Mouse (Mus musculus) thymus, adult 2 months (tissue): ENCODE data around the gene Car15. TPM values are rescaled to one million over a fixed set of nuclear protein-coding genes. Genes with fewer than 3 reads are reported as not detected.

Experiments used
- DNase-seq: peaks from one replicate; pipeline ENCODE4 v3.0.0; 2021
- H3K27ac ChIP-seq: fragments of 200-500 bp; 2 replicates; pipeline ENCODE4 v1.5.1; 2012; ENCODE audit warnings: low read length, control low read depth; ENCODE audit not compliant: control insufficient read depth, insufficient read depth
- H3K27me3 ChIP-seq: fragments of 200-500 bp; 2 replicates; pipeline ENCODE4 v1.6.1; 2012; ENCODE audit warnings: mild to moderate bottlenecking, low read length, moderate library complexity, mixed read lengths; ENCODE audit not compliant: control insufficient read depth, insufficient read depth
- H3K36me3 ChIP-seq: fragments of 200-500 bp; 2 replicates; pipeline ENCODE4 v1.6.1; 2012; ENCODE audit warnings: mild to moderate bottlenecking, low read length, moderate library complexity; ENCODE audit not compliant: control insufficient read depth, insufficient read depth
- H3K4me1 ChIP-seq: fragments of 200-500 bp; replicated peaks from 2 replicates; pipeline ENCODE4 v1.6.1; 2012; ENCODE audit warnings: low read length; ENCODE audit not compliant: control insufficient read depth, insufficient read depth
- H3K4me3 ChIP-seq: fragments of 200-500 bp; 2 replicates; pipeline ENCODE4 v1.5.1; 2012; ENCODE audit warnings: mild to moderate bottlenecking, low read length, control low read depth, moderate library complexity; ENCODE audit not compliant: control insufficient read depth, insufficient read depth
- CTCF ChIP-seq: fragments of 200-500 bp; IDR thresholded peaks from 2 replicates; pipeline ENCODE4 v1.5.1; 2012; ENCODE audit warnings: mild to moderate bottlenecking, control low read depth, low read length, moderate library complexity, borderline replicate concordance; ENCODE audit not compliant: control insufficient read depth, poor library complexity, insufficient read depth; ENCODE audit errors: extremely low read depth
- POLR2A ChIP-seq: fragments of 200-500 bp; IDR thresholded peaks from 2 replicates; pipeline ENCODE4 v1.6.1; 2012; ENCODE audit warnings: mild to moderate bottlenecking, low read length, control low read depth, moderate library complexity; ENCODE audit not compliant: control insufficient read depth, poor library complexity, insufficient read depth; ENCODE audit errors: extremely low read depth
- WGBS: fragments of 180-500 bp; shearing (Covaris S2); methylation state at CpG from one replicate; pipeline ENCODE4 v1.1.7; 2018; 5-methylcytosine and 5-hydroxymethylcytosine counted together
- polyA plus RNA-seq: library from polyadenylated mRNA; depleted of rRNA; stranded (reverse); fragments of >200 nt; gene quantifications from 2 replicates; pipeline ENCODE4 v1.2.3, GENCODE M21; 2012

The Car15 gene
- polyA plus RNA-seq, 1 experiment: 22.4 TPM

DNA sequence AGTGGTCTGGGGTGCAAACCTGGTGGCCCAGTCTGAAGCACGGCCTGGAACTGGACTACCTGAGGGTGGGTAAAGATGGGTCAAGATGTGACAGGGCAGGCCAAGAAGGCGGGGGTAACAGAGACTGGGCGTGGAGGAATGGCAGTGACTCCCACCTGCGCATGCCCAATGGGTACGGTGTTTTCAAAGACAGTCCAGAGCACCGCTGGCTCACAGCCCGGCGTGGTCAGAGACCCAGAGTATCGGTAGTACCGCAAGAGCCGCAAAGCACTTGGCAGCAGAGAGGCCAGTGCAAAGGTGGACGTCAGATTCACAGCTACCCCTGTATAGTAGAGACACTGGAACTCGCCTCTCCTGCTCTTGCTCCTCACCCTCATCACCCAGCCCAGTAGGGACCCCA lies 2.7 kb downstream of the Car15 start:
- H3K36me3 ChIP-seq: no peaks in the 10 kb centered on the region
- no peak overlapping the region for H3K27ac ChIP-seq
- 50% methylated on average over 13 of the region's 13 CpGs for WGBS
- no peak for TF ChIP-seq CTCF
- TF ChIP-seq POLR2A: no peak
- no peak for DNase-seq
- 0 out of 2 replicates have a peak, but pooled peaks cover 5% of the 10 kb centered on the region for H3K4me1 ChIP-seq
- peaks cover 17% of the 10 kb centered on the region for H3K27me3 ChIP-seq
- no peak overlapping the region for H3K4me3 ChIP-seq

DNA sequence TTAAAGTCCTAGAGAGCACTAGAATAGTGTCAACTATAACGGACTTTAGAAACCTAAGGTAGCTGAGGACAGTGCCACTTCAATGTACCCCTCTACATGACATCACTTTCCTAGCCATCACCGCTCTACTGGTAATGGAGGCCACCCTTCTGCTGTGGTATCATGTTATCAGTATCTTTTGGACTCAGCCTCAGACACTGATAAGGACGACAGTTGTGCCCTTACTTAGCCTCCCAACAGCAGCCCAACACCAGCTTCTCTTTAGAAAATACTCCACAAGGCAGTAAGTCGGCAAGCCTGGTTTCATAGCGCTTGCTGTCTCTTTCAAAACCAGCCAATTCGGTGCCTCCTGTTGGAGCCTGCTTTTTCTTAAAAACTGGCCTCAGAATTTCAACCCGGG lies 3.6 kb downstream of the Car15 start:
- TF ChIP-seq CTCF (no peak), POLR2A (no peak)
- H3K4me1 ChIP-seq: 0 out of 2 replicates have a peak, but pooled peaks cover 5% of the 10 kb centered on the region
- no peak for DNase-seq
- 58% methylated on average over 7 of the region's 7 CpGs for WGBS
- H3K27ac ChIP-seq: no peak overlapping the region
- peaks cover 17% of the 10 kb centered on the region for H3K27me3 ChIP-seq
- no peaks in the 10 kb centered on the region for H3K36me3 ChIP-seq
- H3K4me3 ChIP-seq: no peak overlapping the region

DNA sequence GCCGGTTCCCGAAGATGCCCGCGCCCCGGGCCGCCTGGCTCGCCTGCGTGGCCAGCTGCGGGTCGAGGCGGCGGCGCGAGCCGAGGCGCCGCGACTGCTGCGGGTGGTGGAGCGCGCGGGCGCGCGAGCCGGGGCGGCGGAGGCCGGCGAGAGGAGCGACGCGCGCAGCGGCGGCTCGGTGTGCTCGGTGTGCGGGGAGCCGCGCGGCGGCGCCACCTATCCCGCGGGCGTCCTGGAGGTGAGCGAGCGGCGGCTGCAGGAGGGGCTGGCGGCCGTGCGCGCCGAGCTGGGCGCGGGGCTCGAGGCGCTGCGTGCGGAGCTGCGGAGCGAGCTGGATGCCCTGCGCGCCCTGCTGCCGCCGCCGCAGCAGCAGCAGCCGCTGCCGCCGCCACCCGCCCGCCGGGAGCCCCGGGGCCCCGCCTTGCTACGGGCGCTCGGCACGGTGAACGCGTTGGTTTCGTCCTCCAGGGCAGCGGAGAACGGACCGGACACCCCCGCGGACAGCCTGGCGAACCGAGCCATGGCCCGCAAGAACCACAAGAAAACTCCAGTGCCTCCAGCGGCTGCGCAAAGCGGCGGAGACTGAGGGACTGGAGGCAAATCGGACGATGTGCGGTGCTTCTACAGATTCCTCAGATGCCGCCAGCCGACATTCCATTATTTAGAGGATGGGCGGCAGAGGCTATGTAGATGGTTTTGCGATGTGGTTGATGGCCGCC lies 4.3 kb downstream of the Car15 start:
- Histone ChIP-seq H3K4me3 (peak overlapping the region; percentile 8; the same call in 1 of the 2 replicates), H3K36me3 (no peaks in the 10 kb centered on the region), H3K27ac (no peak overlapping the region), H3K27me3 (peaks cover 17% of the 10 kb centered on the region), H3K4me1 (0 out of 2 replicates have a peak, but pooled peaks cover 5% of the 10 kb centered on the region)
- WGBS: 2% methylated on average over 101 of the region's 103 CpGs
- DNase-seq: no peak
- TF ChIP-seq POLR2A: no peak
- no peak for TF ChIP-seq CTCF

DNA sequence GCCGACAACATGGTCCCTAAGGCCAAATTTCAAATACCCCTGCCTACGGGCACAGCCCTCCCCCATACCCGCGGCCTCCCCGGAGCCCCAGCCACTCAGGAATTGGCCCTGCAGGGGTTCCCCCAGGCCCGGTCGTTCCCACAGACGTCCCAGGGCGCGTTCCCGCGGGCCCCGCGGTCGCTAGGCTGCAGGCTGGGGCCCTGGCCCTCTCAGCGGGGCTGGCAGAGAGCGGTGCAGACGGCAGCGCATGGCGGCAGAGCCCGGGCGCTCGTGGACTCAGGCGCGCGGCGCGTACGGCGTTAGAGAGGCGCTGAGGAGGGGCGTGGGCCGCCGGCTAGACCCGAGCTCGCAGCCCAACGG lies 4.9 kb downstream of the Car15 start:
- Histone ChIP-seq H3K4me1 (0 out of 2 replicates have a peak, but pooled peaks cover 5% of the 10 kb centered on the region), H3K36me3 (no peaks in the 10 kb centered on the region), H3K4me3 (no peak overlapping the region), H3K27me3 (peaks cover 17% of the 10 kb centered on the region), H3K27ac (no peak overlapping the region)
- 2% methylated on average over 37 of the region's 37 CpGs for WGBS
- no peak for TF ChIP-seq CTCF
- no peak for TF ChIP-seq POLR2A
- DNase-seq: no peak

DNA sequence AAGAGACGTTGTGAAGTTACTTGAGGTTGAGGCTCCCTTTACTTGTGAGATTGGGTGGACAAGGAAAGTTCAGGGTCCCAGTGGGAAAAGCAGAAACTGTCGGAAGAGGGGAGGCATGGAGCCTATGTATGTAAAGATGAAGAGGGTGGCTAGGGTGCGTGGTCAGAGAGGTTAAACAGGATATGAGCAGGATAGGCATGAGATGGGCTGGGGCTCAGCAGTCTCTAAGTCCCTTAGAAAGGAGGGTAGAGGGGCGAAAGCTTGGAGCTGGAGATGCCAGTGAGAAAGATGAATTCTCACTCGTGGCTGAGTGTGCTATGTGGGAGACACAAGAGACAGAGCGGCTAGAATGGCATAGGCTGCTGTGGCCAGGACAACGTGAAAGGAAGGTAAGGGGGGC lies 5.3 kb downstream of the Car15 start, which contains the start of gene B830017H08Rik:
Gene B830017H08Rik, plus strand, starts transcription at position 301 of the 400 bp plus-strand sequence.
- peaks cover 17% of the 10 kb centered on the region for H3K27me3 ChIP-seq
- TF ChIP-seq POLR2A (no peak), CTCF (no peak)
- no peak within 1 kb of the TSS for H3K27ac ChIP-seq
- peak within 1 kb of the TSS; percentile 8; the same call in 1 of the 2 replicates for H3K4me3 ChIP-seq
- H3K36me3 ChIP-seq: no peaks in the 10 kb centered on the region
- DNase-seq: no peak
- 43% methylated on average over 7 of the region's 7 CpGs for WGBS
- H3K4me1 ChIP-seq: 0 out of 2 replicates have a peak, but pooled peaks cover 5% of the 10 kb centered on the region

DNA sequence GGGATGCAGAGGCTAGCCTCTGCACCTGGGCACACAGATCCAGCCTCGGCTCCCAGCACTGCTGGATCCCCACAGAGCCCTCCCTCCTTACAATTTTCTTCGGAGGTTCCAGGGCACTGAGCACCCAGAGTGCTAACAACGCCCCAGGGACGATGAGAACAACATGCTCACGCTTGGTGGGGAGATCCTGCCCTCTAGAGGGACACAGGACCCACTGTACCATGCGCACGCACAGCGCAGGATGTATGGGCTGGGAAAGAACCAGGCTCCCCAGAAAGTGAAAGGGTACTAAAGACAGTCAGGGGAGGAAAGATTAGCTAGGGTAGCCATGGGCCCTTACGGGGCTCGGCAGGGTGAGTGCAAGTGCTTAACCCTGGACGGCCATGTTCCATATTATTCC lies 6.4 kb downstream of the Car15 start:
- TF ChIP-seq CTCF: no peak
- no peak for TF ChIP-seq POLR2A
- Histone ChIP-seq H3K4me1 (0 out of 2 replicates have a peak, but pooled peaks cover 5% of the 10 kb centered on the region), H3K27ac (no peak overlapping the region), H3K4me3 (no peak overlapping the region), H3K27me3 (peaks cover 17% of the 10 kb centered on the region), H3K36me3 (no peaks in the 10 kb centered on the region)
- WGBS: 21% methylated on average over 11 of the region's 11 CpGs
- no peak for DNase-seq
